Mouse (Mus musculus): ENCODE results near the gene Crebbp.
"Not testable (repeated sequence)": the region's sequence is repeated elsewhere in the genome, so short reads cannot be mapped to it uniquely, and the experiment has no call there.

Gene Crebbp

GRCm38 (mm10) chr16:4213799-4214551, at the start of gene Crebbp:
Gene Crebbp, minus strand, starts transcription at chr16:4213997.
- DNase-seq = peak; percentile 97 to 99

GRCm38 (mm10) chr16:4263486-4263885, 49.7 kb upstream of the Crebbp start:
- DNase-seq = no peak

GRCm38 (mm10) chr16:4257546-4257945, 43.7 kb upstream of the Crebbp start:
- peak; percentile 27 to 62 for DNase-seq

GRCm38 (mm10) chr16:4248791-4249190, 35.0 kb upstream of the Crebbp start:
- no peak for DNase-seq

GRCm38 (mm10) chr16:4245241-4245640, 31.4 kb upstream of the Crebbp start:
- not testable (repeated sequence) for DNase-seq

GRCm38 (mm10) chr16:4236131-4236530, 22.3 kb upstream of the Crebbp start:
- no peak for DNase-seq

- no peak for DNase-seq
Observed at GRCm38 (mm10) chr16:4235587-4235986, 21.8 kb upstream of the Crebbp start.

- no peak for DNase-seq
Observed at GRCm38 (mm10) chr16:4225841-4226240, 12.0 kb upstream of the Crebbp start.

GRCm38 (mm10) chr16:4214631-4215240, 939 bp upstream of the Crebbp start:
- DNase-seq = peak in 1 of 2 experiments; percentile 31

- peak; percentile 81 to 89 for DNase-seq
Observed at GRCm38 (mm10) chr16:4212963-4213798, 616 bp downstream of the Crebbp start.

- no peak for DNase-seq
Observed at GRCm38 (mm10) chr16:4212167-4212962, 1.4 kb downstream of the Crebbp start.

GRCm38 (mm10) chr16:4210290-4210689, 3.5 kb downstream of the Crebbp start:
- no peak for DNase-seq

- DNase-seq = no peak
Observed at GRCm38 (mm10) chr16:4203592-4203991, 10.2 kb downstream of the Crebbp start.

GRCm38 (mm10) chr16:4199995-4200394, 13.8 kb downstream of the Crebbp start:
- DNase-seq = no peak

- DNase-seq = peak; percentile 29 to 54
Observed at GRCm38 (mm10) chr16:4199566-4199965, 14.2 kb downstream of the Crebbp start.

- DNase-seq = no peak
Observed at GRCm38 (mm10) chr16:4198004-4198403, 15.8 kb downstream of the Crebbp start.

- no peak for DNase-seq
Observed at GRCm38 (mm10) chr16:4190166-4190565, 23.6 kb downstream of the Crebbp start.

GRCm38 (mm10) chr16:4175134-4175533, 38.7 kb downstream of the Crebbp start:
- no peak for DNase-seq

GRCm38 (mm10) chr16:4169530-4169929, 44.3 kb downstream of the Crebbp start:
- DNase-seq = no peak

- DNase-seq = no peak
Observed at GRCm38 (mm10) chr16:4168476-4168875, 45.3 kb downstream of the Crebbp start.

GRCm38 (mm10) chr16:4160898-4161247, 52.9 kb downstream of the Crebbp start:
- no peak for DNase-seq

- peak; percentile 19 to 64 for DNase-seq
Observed at GRCm38 (mm10) chr16:4160246-4160897, 53.4 kb downstream of the Crebbp start.

Data from cerebellum, postnatal 25 days (tissue).